Mouse (Mus musculus): Measurements from ENCODE around the gene Ptprd. TPM values are rescaled to one million over a fixed set of nuclear protein-coding genes. Genes with fewer than 3 reads are reported as not detected.

The Ptprd gene
- polyA plus RNA-seq, 1 experiment, result 1.2 TPM

GRCm38 (mm10) chr4:77249801-77250200 is 962.0 kb downstream of the Ptprd start:
- Histone ChIP-seq H3K4me3 (ENCODE audit: insufficient read depth, poor library complexity, severe bottlenecking) (no peak overlapping the region), H3K79me2 (ENCODE audit: control insufficient read depth, insufficient read depth) (no peaks in the 10 kb centered on the region), H3K79me3 (ENCODE audit: low read depth) (no peaks in the 10 kb centered on the region), H3K27me3 (ENCODE audit: control insufficient read depth, insufficient read depth, insufficient read length) (no peaks in the 10 kb centered on the region), H3K36me3 (ENCODE audit: control insufficient read depth, insufficient read depth) (no peaks in the 10 kb centered on the region), H3ac (ENCODE audit: control insufficient read depth, insufficient read length, low read depth) (no peak overlapping the region)
- TF ChIP-seq FOSL1 (IDR thresholded peaks at IDR 0.05; ENCODE audit: insufficient read depth, low read length, poor library complexity, severe bottlenecking), result no peak
- TF ChIP-seq MYOG (IDR thresholded peaks at IDR 0.05; ENCODE audit: control insufficient read depth, extremely low read depth, insufficient read length), result no peak
- TF ChIP-seq USF1 (IDR thresholded peaks at IDR 0.05; ENCODE audit: low read depth), result no peak

GRCm38 (mm10) chr4:77248918-77249317 is 962.8 kb downstream of the Ptprd start:
- no peaks in the 10 kb centered on the region for H3K79me2 ChIP-seq (ENCODE audit: control insufficient read depth, insufficient read depth)
- H3K36me3 ChIP-seq (ENCODE audit: control insufficient read depth, insufficient read depth), result no peaks in the 10 kb centered on the region
- TF ChIP-seq FOSL1 (IDR thresholded peaks at IDR 0.05; ENCODE audit: insufficient read depth, low read length, poor library complexity, severe bottlenecking) (no peak), MYOD1 (IDR thresholded peaks at IDR 0.05; ENCODE audit: control insufficient read depth, insufficient read length, low read depth) (no peak), USF1 (IDR thresholded peaks at IDR 0.05; ENCODE audit: low read depth) (no peak), MAX (IDR thresholded peaks at IDR 0.05) (no peak), CTCF (IDR thresholded peaks at IDR 0.05; ENCODE audit: control insufficient read depth, insufficient read depth, insufficient read length) (no peak), CEBPB (IDR thresholded peaks at IDR 0.05; ENCODE audit: low read depth) (no peak), MYOG (IDR thresholded peaks at IDR 0.05; ENCODE audit: control insufficient read depth, extremely low read depth, insufficient read length) (no peak)
- H3K79me3 ChIP-seq (ENCODE audit: low read depth), result no peaks in the 10 kb centered on the region
- no peak overlapping the region for H3ac ChIP-seq (ENCODE audit: control insufficient read depth, insufficient read length, low read depth)
- H3K27me3 ChIP-seq (ENCODE audit: control insufficient read depth, insufficient read depth, insufficient read length), result no peaks in the 10 kb centered on the region
- H3K4me3 ChIP-seq (ENCODE audit: insufficient read depth, poor library complexity, severe bottlenecking), result no peak overlapping the region

- H3ac ChIP-seq (ENCODE audit: control insufficient read depth, insufficient read length, low read depth), result no peak overlapping the region
- TF ChIP-seq CTCF (IDR thresholded peaks at IDR 0.05; ENCODE audit: control insufficient read depth, insufficient read depth, insufficient read length) (no peak), MYOG (IDR thresholded peaks at IDR 0.05; ENCODE audit: control insufficient read depth, extremely low read depth, insufficient read length) (no peak), USF1 (IDR thresholded peaks at IDR 0.05; ENCODE audit: low read depth) (no peak), MAX (IDR thresholded peaks at IDR 0.05) (no peak), CEBPB (IDR thresholded peaks at IDR 0.05; ENCODE audit: low read depth) (no peak), MYOD1 (IDR thresholded peaks at IDR 0.05; ENCODE audit: control insufficient read depth, insufficient read length, low read depth) (no peak), FOSL1 (IDR thresholded peaks at IDR 0.05; ENCODE audit: insufficient read depth, low read length, poor library complexity, severe bottlenecking) (no peak)
- H3K4me3 ChIP-seq (ENCODE audit: insufficient read depth, poor library complexity, severe bottlenecking), result no peak overlapping the region
- H3K27me3 ChIP-seq (ENCODE audit: control insufficient read depth, insufficient read depth, insufficient read length), result no peaks in the 10 kb centered on the region
- no peaks in the 10 kb centered on the region for H3K79me3 ChIP-seq (ENCODE audit: low read depth)
- no peaks in the 10 kb centered on the region for H3K36me3 ChIP-seq (ENCODE audit: control insufficient read depth, insufficient read depth)
- H3K79me2 ChIP-seq (ENCODE audit: control insufficient read depth, insufficient read depth), result no peaks in the 10 kb centered on the region
These were observed 969.8 kb downstream of the Ptprd start for GRCm38 (mm10) chr4:77241852-77242455.

- TF ChIP-seq FOSL1 (IDR thresholded peaks at IDR 0.05; ENCODE audit: insufficient read depth, low read length, poor library complexity, severe bottlenecking) (no peak), CEBPB (IDR thresholded peaks at IDR 0.05; ENCODE audit: low read depth) (no peak), CTCF (IDR thresholded peaks at IDR 0.05; ENCODE audit: control insufficient read depth, insufficient read depth, insufficient read length) (no peak), MAX (IDR thresholded peaks at IDR 0.05) (no peak), MYOG (IDR thresholded peaks at IDR 0.05; ENCODE audit: control insufficient read depth, extremely low read depth, insufficient read length) (no peak), MYOD1 (IDR thresholded peaks at IDR 0.05; ENCODE audit: control insufficient read depth, insufficient read length, low read depth) (no peak), USF1 (IDR thresholded peaks at IDR 0.05; ENCODE audit: low read depth) (no peak)
- no peaks in the 10 kb centered on the region for H3K79me3 ChIP-seq (ENCODE audit: low read depth)
- H3K36me3 ChIP-seq (ENCODE audit: control insufficient read depth, insufficient read depth), result no peaks in the 10 kb centered on the region
- H3K27me3 ChIP-seq (ENCODE audit: control insufficient read depth, insufficient read depth, insufficient read length), result no peaks in the 10 kb centered on the region
- no peaks in the 10 kb centered on the region for H3K79me2 ChIP-seq (ENCODE audit: control insufficient read depth, insufficient read depth)
- no peak overlapping the region for H3ac ChIP-seq (ENCODE audit: control insufficient read depth, insufficient read length, low read depth)
- no peak overlapping the region for H3K4me3 ChIP-seq (ENCODE audit: insufficient read depth, poor library complexity, severe bottlenecking)
These were observed 973.6 kb downstream of the Ptprd start for GRCm38 (mm10) chr4:77238144-77238543.

- H3K4me3 ChIP-seq (ENCODE audit: insufficient read depth, poor library complexity, severe bottlenecking), result no peak overlapping the region
- no peaks in the 10 kb centered on the region for H3K79me2 ChIP-seq (ENCODE audit: control insufficient read depth, insufficient read depth)
- no peaks in the 10 kb centered on the region for H3K27me3 ChIP-seq (ENCODE audit: control insufficient read depth, insufficient read depth, insufficient read length)
- no peak overlapping the region for H3ac ChIP-seq (ENCODE audit: control insufficient read depth, insufficient read length, low read depth)
- no peaks in the 10 kb centered on the region for H3K79me3 ChIP-seq (ENCODE audit: low read depth)
- TF ChIP-seq MAX (IDR thresholded peaks at IDR 0.05) (no peak), CEBPB (IDR thresholded peaks at IDR 0.05; ENCODE audit: low read depth) (no peak), FOSL1 (IDR thresholded peaks at IDR 0.05; ENCODE audit: insufficient read depth, low read length, poor library complexity, severe bottlenecking) (no peak), CTCF (IDR thresholded peaks at IDR 0.05; ENCODE audit: control insufficient read depth, insufficient read depth, insufficient read length) (no peak), USF1 (IDR thresholded peaks at IDR 0.05; ENCODE audit: low read depth) (no peak), MYOG (IDR thresholded peaks at IDR 0.05; ENCODE audit: control insufficient read depth, extremely low read depth, insufficient read length) (no peak), MYOD1 (IDR thresholded peaks at IDR 0.05; ENCODE audit: control insufficient read depth, insufficient read length, low read depth) (no peak)
- no peaks in the 10 kb centered on the region for H3K36me3 ChIP-seq (ENCODE audit: control insufficient read depth, insufficient read depth)
These were observed 978.5 kb downstream of the Ptprd start for GRCm38 (mm10) chr4:77233243-77233642.

- no peaks in the 10 kb centered on the region for H3K79me3 ChIP-seq (ENCODE audit: low read depth)
- no peaks in the 10 kb centered on the region for H3K79me2 ChIP-seq (ENCODE audit: control insufficient read depth, insufficient read depth)
- TF ChIP-seq MAX (IDR thresholded peaks at IDR 0.05), result no peak
- TF ChIP-seq FOSL1 (IDR thresholded peaks at IDR 0.05; ENCODE audit: insufficient read depth, low read length, poor library complexity, severe bottlenecking), result no peak
- TF ChIP-seq CTCF (IDR thresholded peaks at IDR 0.05; ENCODE audit: control insufficient read depth, insufficient read depth, insufficient read length), result no peak
- no peak for TF ChIP-seq MYOG (IDR thresholded peaks at IDR 0.05; ENCODE audit: control insufficient read depth, extremely low read depth, insufficient read length)
- no peak for TF ChIP-seq MYOD1 (IDR thresholded peaks at IDR 0.05; ENCODE audit: control insufficient read depth, insufficient read length, low read depth)
- no peak for TF ChIP-seq CEBPB (IDR thresholded peaks at IDR 0.05; ENCODE audit: low read depth)
- TF ChIP-seq USF1 (IDR thresholded peaks at IDR 0.05; ENCODE audit: low read depth), result no peak
- no peak overlapping the region for H3K4me3 ChIP-seq (ENCODE audit: insufficient read depth, poor library complexity, severe bottlenecking)
- H3K36me3 ChIP-seq (ENCODE audit: control insufficient read depth, insufficient read depth), result no peaks in the 10 kb centered on the region
- H3K27me3 ChIP-seq (ENCODE audit: control insufficient read depth, insufficient read depth, insufficient read length), result no peaks in the 10 kb centered on the region
- no peak overlapping the region for H3ac ChIP-seq (ENCODE audit: control insufficient read depth, insufficient read length, low read depth)
These were observed 1042.9 kb downstream of the Ptprd start for GRCm38 (mm10) chr4:77168866-77169265.
